Mouse (Mus musculus) stomach, postnatal 0 days (tissue): ENCODE results near the gene Tbx15.

Experiments
- CTCF ChIP-seq: IDR thresholded peaks from 2 replicates; pipeline ENCODE4 v1.5.1; 2016; ENCODE audit warnings: antibody characterized with exemption, low read depth, mild to moderate bottlenecking, moderate library complexity
- EP300 ChIP-seq: optimal IDR thresholded peaks from 2 replicates; pipeline ENCODE3; 2016; ENCODE audit warnings: antibody characterized with exemption

DNA sequence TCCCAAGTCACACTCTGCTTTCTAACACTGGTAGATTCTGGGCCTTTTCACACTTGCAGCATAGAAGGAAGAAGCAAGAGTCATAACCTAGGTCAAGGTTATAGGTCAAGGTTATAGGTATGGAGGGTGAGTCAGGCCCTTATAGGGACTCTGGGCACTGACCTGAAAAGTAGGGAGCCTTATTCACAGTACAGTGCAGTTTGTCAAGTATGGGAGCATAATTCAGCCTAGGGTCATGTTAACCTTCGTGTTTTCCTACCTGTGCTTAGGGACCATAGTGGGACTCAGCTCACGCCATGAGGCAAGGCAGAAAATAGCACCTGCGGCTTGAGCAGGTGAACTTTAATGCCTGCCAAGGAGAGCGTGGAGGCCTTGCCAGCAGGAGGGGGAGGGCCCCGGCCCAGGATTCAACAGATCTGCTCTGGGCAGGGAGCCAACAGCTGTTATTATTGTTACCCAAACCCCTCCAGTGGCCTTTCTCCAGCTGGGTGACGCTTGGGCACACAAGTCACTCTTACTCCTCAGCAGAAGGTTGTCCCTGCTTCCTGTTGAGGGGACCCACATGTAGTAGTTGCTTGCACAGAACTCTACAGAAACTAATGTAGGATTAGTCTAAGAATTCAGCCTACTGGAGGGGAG lies 50.0 kb downstream of the Tbx15 start:
- TF ChIP-seq CTCF (no peak), EP300 (no peak)
